Mouse (Mus musculus) forebrain, embryonic 11.5 days (tissue): ENCODE data around the gene Ech1. TPM values are rescaled to one million over a fixed set of nuclear protein-coding genes. Genes with fewer than 3 reads are reported as not detected.

Experiments
- ATAC-seq: fragments of 200-750 bp; cut with Nextera tagmentation; replicated peaks from 2 replicates; pipeline ENCODE4 v1.8.0; 2017; ENCODE audit warnings: moderate TSS enrichment; ENCODE audit not compliant: low FRiP score
- DNase-seq: peaks from one replicate; pipeline ENCODE4 v3.0.0-alpha.2; 2017; ENCODE audit warnings: low spot score
- H3K27ac ChIP-seq: fragments of 300-500 bp; sonication (generic); 2 replicates; pipeline ENCODE4 v1.5.1; 2014; ENCODE audit warnings: low read depth, low read length
- H3K27me3 ChIP-seq: fragments of 300-500 bp; sonication (generic); 2 replicates; pipeline ENCODE4 v1.6.1; 2014; ENCODE audit warnings: mild to moderate bottlenecking, low read length, mixed read lengths; ENCODE audit not compliant: control insufficient read depth, insufficient read depth
- H3K36me3 ChIP-seq: fragments of 300-500 bp; sonication (generic); 2 replicates; pipeline ENCODE4 v1.6.1; 2014; ENCODE audit warnings: mild to moderate bottlenecking, low read length, moderate library complexity, mixed read lengths; ENCODE audit not compliant: control insufficient read depth, insufficient read depth
- H3K4me1 ChIP-seq: fragments of 300-500 bp; sonication (generic); replicated peaks from 2 replicates; pipeline ENCODE4 v1.6.1; 2014; ENCODE audit warnings: low read length, mixed read lengths; ENCODE audit not compliant: control insufficient read depth, insufficient read depth
- H3K4me2 ChIP-seq: fragments of 300-500 bp; sonication (generic); 2 replicates; pipeline ENCODE4 v1.6.1; 2014; ENCODE audit warnings: low read depth, mild to moderate bottlenecking, low read length, moderate library complexity, mixed read lengths; ENCODE audit not compliant: severe bottlenecking
- H3K4me3 ChIP-seq: fragments of 300-500 bp; sonication (generic); 2 replicates; pipeline ENCODE4 v1.5.1; 2014; ENCODE audit warnings: low read depth, low read length
- H3K9ac ChIP-seq: fragments of 300-500 bp; sonication (generic); 2 replicates; pipeline ENCODE4 v1.6.1; 2014; ENCODE audit warnings: low read length
- H3K9me3 ChIP-seq: fragments of 300-500 bp; sonication (generic); 2 replicates; pipeline ENCODE4 v1.6.1; 2016; ENCODE audit warnings: low read length, mixed read lengths; ENCODE audit not compliant: control insufficient read depth
- WGBS: fragments of 180-500 bp; shearing (Covaris S2); extraction: QIAGEN DNeasy Blood & Tissue Kit; methylation state at CpG from one replicate; pipeline ENCODE4 v1.1.7; 2014; 5-methylcytosine and 5-hydroxymethylcytosine counted together
- polyA plus RNA-seq: library from polyadenylated mRNA; unstranded; fragments of >200 nt; fragmentation: Nextera tagmentation; extraction: Ambion mirVana; gene quantifications from 2 replicates; pipeline ENCODE4 v1.2.1, GENCODE M21; 2014

Gene Ech1
- polyA plus RNA-seq, 1 experiment from 2014 or later: 74.0 TPM

DNA sequence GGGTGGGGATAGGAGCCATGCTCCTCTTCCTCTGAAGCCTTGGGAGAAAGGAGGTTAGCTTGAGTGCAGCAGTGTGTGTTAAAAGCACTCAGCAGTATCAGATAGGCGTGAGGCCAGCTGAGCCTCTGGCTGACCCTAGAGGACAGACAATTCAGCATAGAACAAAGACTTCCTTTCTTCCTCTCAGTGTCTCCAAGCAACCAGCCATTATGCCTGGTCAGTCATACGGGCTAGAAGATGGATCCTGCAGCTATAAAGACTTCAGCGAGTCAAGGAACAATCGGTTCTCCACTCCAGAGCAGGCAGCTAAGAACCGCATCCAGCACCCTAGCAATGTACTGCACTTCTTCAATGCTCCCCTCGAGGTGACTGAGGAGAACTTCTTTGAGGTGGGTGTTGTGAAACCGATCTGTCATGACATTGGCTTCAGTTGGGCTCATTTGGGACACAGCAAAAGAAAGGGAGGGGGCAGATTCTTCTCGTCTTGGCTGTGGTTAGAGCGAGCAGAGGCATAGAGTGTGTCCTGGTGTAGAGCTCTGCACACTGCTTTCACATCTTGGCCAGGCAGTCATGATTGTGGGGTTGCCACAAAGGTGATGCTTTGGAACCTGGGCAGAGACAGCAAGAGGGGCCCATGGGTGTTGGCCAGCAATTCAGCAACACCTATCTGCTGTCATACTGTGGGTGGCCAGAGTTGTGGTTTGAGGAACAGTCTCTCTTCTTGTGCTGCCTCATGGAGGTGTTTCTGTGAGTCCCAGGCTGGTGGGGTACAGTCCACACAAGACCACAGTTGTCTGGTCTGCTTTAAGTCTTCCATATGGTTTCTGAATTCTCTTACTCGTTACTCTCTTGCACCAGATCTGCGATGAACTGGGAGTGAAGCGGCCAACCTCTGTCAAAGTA is 4.4 kb upstream of the Ech1 start:
- Histone ChIP-seq H3K4me2 (no peak overlapping the region), H3K27me3 (no peaks in the 10 kb centered on the region), H3K4me1 (peaks cover 15% of the 10 kb centered on the region; the same call in 1 of the 2 replicates), H3K9me3 (no peaks in the 10 kb centered on the region), H3K27ac (peak overlapping the region; percentile 51; the same call in 1 of the 2 replicates), H3K4me3 (no peak overlapping the region), H3K9ac (no peak overlapping the region), H3K36me3 (peaks cover 53% of the 10 kb centered on the region)
- ATAC-seq (0 out of 2 replicates have a peak, but pooled peaks have one; percentile 28), DNase-seq (no peak)
- WGBS: 54% methylated on average over 12 of the region's 12 CpGs

GRCm38 (mm10) chr7:28821261-28821831 is 3.7 kb upstream of the Ech1 start:
- ATAC-seq (no peak), DNase-seq (no peak)
- H3K9ac ChIP-seq: no peak overlapping the region
- H3K4me2 ChIP-seq: no peak overlapping the region
- WGBS: 85% methylated on average over 10 of the region's 10 CpGs
- H3K9me3 ChIP-seq: no peaks in the 10 kb centered on the region
- no peak overlapping the region for H3K27ac ChIP-seq
- H3K4me1 ChIP-seq: peaks cover 16% of the 10 kb centered on the region; the same call in 1 of the 2 replicates
- H3K4me3 ChIP-seq: no peak overlapping the region
- H3K36me3 ChIP-seq: peaks cover 46% of the 10 kb centered on the region
- no peaks in the 10 kb centered on the region for H3K27me3 ChIP-seq

DNA sequence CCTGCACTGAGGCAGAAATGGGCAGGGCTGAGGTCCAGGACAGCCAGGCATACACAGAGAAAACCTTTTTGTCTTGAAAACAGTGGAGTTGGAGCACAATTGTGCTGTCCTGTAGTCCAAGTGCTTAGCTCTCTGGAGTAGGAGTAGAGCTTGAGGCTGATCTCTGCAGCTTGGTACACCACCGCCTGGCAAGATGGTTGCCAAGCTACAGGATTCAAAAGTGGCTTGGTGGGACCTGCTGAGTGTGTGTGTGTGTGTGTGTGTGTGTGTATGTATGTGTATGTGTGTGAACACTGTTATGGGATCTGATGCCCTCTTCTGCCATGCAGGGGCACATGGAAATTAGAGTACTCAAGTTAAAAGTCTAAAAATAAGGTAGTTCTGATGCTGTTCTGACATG is 2.5 kb upstream of the Ech1 start:
- Histone ChIP-seq H3K9me3 (no peaks in the 10 kb centered on the region), H3K4me1 (peaks cover 16% of the 10 kb centered on the region; the same call in 1 of the 2 replicates), H3K9ac (no peak overlapping the region), H3K27ac (no peak overlapping the region), H3K4me2 (no peak overlapping the region), H3K27me3 (no peaks in the 10 kb centered on the region), H3K4me3 (no peak overlapping the region), H3K36me3 (peaks cover 36% of the 10 kb centered on the region)
- ATAC-seq (no peak), DNase-seq (no peak)
- 81% methylated on average over 1 of the region's 1 CpGs for WGBS

GRCm38 (mm10) chr7:28822993-28823903 is 1.8 kb upstream of the Ech1 start:
- ATAC-seq: no peak
- H3K4me1 ChIP-seq: peaks cover 16% of the 10 kb centered on the region; the same call in 1 of the 2 replicates
- no peak overlapping the region for H3K4me3 ChIP-seq
- H3K27me3 ChIP-seq: no peaks in the 10 kb centered on the region
- H3K4me2 ChIP-seq: no peak overlapping the region
- DNase-seq: no peak
- 66% methylated on average over 10 of the region's 10 CpGs for WGBS
- H3K9ac ChIP-seq: no peak overlapping the region
- H3K9me3 ChIP-seq: no peaks in the 10 kb centered on the region
- peak overlapping the region; percentile 18; the same call in 1 of the 2 replicates for H3K27ac ChIP-seq
- H3K36me3 ChIP-seq: peaks cover 31% of the 10 kb centered on the region

DNA sequence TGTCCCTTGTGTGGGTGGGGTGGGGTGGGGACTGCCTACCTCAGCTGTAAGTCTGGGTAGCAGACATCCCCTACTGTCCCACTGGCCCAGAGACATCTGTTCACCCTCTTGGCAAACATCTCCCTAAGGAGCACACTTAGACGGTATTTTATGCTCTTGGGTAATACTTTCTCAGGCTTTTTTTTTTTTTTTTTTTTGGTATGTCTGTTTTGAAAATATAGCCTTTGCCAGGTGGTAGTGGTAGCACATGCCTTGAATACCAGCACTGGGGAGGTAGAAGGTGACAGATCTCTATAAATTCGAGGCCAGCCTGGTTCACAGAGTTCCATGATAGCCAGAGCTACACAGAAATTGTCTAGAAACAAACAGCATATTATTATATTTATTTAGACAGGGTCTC is 1.1 kb upstream of the Ech1 start:
- H3K4me1 ChIP-seq: peaks cover 12% of the 10 kb centered on the region; the same call in 1 of the 2 replicates
- no peak for DNase-seq
- no peaks in the 10 kb centered on the region for H3K9me3 ChIP-seq
- no peak overlapping the region for H3K4me3 ChIP-seq
- no peak overlapping the region for H3K27ac ChIP-seq
- ATAC-seq: no peak
- no peak overlapping the region for H3K4me2 ChIP-seq
- H3K36me3 ChIP-seq: peaks cover 27% of the 10 kb centered on the region
- WGBS: 78% methylated on average over 2 of the region's 2 CpGs
- H3K27me3 ChIP-seq: no peaks in the 10 kb centered on the region
- H3K9ac ChIP-seq: no peak overlapping the region

GRCm38 (mm10) chr7:28825686-28826401 is 827 bp downstream of the Ech1 start:
- peak overlapping the region; percentile 38 for H3K4me3 ChIP-seq
- H3K36me3 ChIP-seq: peaks cover 13% of the 10 kb centered on the region
- DNase-seq (no peak), ATAC-seq (no peak)
- peak overlapping the region; percentile 77; the same call in 1 of the 2 replicates for H3K27ac ChIP-seq
- H3K4me2 ChIP-seq: peak overlapping the region; percentile 64
- H3K4me1 ChIP-seq: peaks cover 7% of the 10 kb centered on the region; the same call in 1 of the 2 replicates
- H3K9ac ChIP-seq: peak overlapping the region; percentile 73
- H3K9me3 ChIP-seq: no peaks in the 10 kb centered on the region
- 69% methylated on average over 11 of the region's 11 CpGs for WGBS
- H3K27me3 ChIP-seq: no peaks in the 10 kb centered on the region

GRCm38 (mm10) chr7:28826402-28826772 is 1.4 kb downstream of the Ech1 start:
- DNase-seq: no peak
- no peak overlapping the region for H3K4me2 ChIP-seq
- no peaks in the 10 kb centered on the region for H3K9me3 ChIP-seq
- no peak overlapping the region for H3K27ac ChIP-seq
- H3K4me3 ChIP-seq: no peak overlapping the region
- peaks cover 8% of the 10 kb centered on the region for H3K36me3 ChIP-seq
- no peak overlapping the region for H3K9ac ChIP-seq
- peaks cover 5% of the 10 kb centered on the region; the same call in 1 of the 2 replicates for H3K4me1 ChIP-seq
- WGBS: 97% methylated on average over 7 of the region's 7 CpGs
- H3K27me3 ChIP-seq: no peaks in the 10 kb centered on the region
- no peak for ATAC-seq
